Mouse (Mus musculus): ENCODE results near the gene Olfr1006.
A peak's percentile ranks its signal among the peaks of the same experiment; 100 is the strongest.
"Not testable (repeated sequence)": the region's sequence is repeated elsewhere in the genome, so short reads cannot be mapped to it uniquely, and the experiment has no call there.

Olfr1006 gene

DNA sequence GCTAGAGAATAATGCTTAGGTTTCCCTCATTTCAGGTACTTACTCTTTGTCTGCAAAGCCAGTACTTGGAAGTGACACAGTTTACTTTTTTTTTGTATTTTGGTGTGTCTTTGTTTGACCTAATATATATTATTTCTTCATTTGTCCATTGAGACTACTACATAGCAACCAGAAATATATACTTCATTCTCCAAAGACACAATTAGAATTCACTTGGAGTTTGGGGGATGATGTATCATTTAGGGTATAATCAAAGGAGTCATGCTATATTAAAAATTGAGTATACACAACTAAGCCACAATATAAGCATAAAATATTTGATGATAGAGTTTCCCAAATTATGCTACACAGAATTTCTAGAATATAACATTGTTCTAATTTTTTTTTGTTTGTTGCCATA lies at the start of gene Olfr1006:
TSS of gene Olfr1006 (minus strand) at position 101 of the 400 bp plus-strand sequence.
- no peak for DNase-seq (ENCODE audit: extremely low spot score)

DNA sequence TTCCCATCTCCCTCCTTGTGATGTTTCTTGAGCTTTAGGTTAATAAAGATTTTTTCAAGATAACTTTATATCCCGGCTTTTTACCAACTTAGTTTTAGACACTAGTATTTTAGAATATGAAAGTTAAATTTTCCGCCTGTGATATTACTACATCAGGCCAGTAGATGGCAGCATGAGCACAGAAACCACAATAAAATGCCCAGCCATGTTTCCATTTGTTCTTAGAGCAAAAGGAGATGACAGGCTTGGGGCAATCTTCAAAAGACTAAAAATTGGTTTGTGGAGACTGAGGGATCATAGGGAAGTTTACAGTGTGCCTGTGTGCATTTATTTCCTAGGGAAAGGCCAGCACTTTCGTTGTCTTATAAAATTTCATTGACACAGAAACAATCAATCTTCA lies 47.2 kb upstream of the Olfr1006 start:
- peak; percentile 28 for DNase-seq (ENCODE audit: extremely low spot score)

DNA sequence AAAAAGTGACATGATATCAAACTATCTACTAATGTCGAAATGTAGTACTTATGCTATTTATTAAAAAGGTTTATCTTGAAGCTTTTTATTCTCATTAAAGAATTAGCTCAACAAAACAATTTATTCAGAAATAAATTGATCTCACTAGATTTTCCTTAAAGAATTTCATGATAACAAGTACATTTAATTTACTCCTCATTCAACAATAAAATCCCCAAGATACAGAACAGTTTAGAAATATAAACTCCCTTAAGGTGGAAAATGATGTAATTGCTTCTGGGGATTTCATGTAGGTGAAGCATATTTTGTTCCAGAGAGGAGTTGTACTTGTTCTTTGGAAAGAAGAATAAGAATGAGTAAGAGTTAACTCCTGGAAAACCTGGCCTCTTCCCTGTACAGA lies 36.6 kb upstream of the Olfr1006 start, which contains the start of gene Olfr1009:
TSS of gene Olfr1009 (plus strand) at position 301 of the 400 bp plus-strand sequence.
- DNase-seq (ENCODE audit: extremely low spot score), result no peak

DNA sequence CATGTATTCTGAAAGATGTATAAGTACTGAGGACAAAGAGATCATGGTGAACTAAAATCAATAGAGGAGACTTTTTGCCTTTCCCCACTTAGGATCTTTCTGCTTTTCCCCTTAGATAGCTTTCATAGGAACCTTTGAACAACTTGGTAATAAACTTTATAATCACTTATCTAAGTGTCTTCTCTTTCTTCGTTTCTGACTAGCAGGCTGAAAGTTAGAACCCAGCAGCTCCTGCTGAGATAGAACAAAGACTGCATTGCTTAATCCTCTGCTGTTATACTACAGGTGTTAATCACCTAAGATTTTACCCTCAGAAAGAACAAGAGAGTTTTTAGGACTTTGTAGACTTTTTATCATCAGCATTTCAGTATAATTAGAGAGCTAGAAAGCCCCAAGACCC lies 32.6 kb upstream of the Olfr1006 start:
- DNase-seq (ENCODE audit: extremely low spot score), result no peak

DNA sequence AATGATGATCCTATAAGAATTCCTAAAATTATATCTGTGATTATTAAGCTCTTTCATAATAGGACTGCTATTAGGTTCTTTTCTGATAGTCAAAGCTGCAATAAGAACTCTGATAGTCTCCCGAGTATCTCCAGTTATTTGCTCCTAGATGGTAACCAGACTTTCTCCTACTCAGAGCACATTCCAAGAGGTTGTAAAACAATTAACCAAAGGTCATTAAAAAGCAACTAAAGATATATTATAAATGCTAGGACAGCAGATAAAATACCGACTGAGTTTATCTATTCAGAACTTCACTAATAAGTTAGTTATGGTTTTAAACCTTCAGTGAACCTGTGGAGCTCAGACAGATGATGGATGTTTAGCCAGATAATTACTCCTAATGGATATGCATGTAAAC lies 32.1 kb upstream of the Olfr1006 start:
- not testable (repeated sequence) for DNase-seq (ENCODE audit: extremely low spot score)

DNA sequence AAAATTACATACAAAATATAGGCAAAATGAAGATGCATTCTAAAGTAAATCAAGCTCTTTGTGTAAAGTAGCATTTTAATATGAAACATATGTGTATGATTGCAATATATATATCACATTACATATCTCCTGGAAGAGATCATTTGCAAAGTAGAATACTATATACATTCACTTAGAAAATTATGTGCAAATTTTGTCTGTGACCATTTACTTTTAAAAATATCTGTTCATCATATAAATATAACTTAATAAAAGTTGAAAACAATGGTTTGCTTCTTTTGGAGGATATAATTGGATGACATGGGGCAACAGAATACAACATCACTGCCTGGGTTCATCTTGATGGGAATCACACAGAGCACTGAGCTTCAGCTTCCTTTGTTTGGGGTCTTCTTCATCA lies 10.6 kb upstream of the Olfr1006 start, which contains the start of gene Olfr1008:
TSS of gene Olfr1008 (plus strand) at position 301 of the 400 bp plus-strand sequence.
- DNase-seq (ENCODE audit: extremely low spot score), result no peak

DNA sequence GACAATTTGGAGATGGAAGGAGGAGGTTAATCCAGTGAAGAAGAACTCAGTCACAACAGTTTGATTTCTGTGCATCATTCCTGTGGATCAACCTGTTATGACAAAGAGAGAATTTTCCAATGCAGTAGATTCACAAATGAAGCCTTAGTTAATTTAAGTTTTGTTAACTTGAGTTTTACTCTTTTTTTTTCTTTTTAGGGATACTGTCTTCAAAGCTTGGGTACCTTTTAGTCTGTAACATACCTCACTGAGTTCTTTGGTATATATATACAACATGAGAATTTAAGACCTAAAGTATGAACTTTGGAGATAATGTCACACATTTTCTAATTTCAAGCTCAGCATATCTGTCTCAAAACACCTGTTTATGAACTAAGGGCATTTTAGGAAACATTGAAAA lies 14.2 kb downstream of the Olfr1006 start, which contains the start of gene Olfr154:
TSS of gene Olfr154 (minus strand) at position 101 of the 400 bp plus-strand sequence.
- not testable (repeated sequence) for DNase-seq (ENCODE audit: extremely low spot score)

DNA sequence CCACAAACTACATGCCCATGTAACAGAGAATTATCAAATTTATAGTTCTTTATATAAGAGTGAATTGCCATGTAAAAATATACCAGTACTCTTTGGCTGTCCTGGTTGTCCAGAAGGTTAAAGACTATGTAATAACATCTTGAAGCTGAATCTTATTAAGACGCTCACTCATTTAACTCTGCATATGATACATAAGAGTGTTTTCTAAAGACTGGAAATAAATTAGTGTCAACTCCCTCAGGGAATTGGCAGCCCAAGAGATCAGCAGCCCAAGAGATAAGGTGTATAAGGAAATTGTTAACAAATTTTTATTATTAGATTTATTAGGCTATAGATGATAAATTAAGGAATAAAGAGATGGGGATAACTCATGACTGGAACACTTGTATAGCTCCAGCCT lies 28.0 kb downstream of the Olfr1006 start, which contains the start of gene Olfr1002:
TSS of gene Olfr1002 (minus strand) at position 101 of the 400 bp plus-strand sequence.
- DNase-seq (ENCODE audit: extremely low spot score), result no peak
